Mouse (Mus musculus): ENCODE measurements at regions not wholly inside any gene's neighbourhood (a gene's known extent, or its start where the extent isn't known, plus 50 kb on each side); places are given as distances from the start of the nearest gene placed in this dataset.

- no peaks in the 10 kb centered on the region for H3K9me3 ChIP-seq (ENCODE audit: control insufficient read depth, low read length)
- no peak overlapping the region for H3K9ac ChIP-seq (ENCODE audit: low read depth, low read length)
- no peak for DNase-seq (ENCODE audit: low spot score)
- no peaks in the 10 kb centered on the region for H3K4me1 ChIP-seq (ENCODE audit: control insufficient read depth, insufficient read depth, low read length)
- H3K27ac ChIP-seq (replicated peaks; ENCODE audit: low read depth, low read length), result no peak overlapping the region
- H3K36me3 ChIP-seq (ENCODE audit: control insufficient read depth, insufficient read depth, low read length), result no peaks in the 10 kb centered on the region
- ATAC-seq (ENCODE audit: low read depth), result no peak
- H3K27me3 ChIP-seq (replicated peaks; ENCODE audit: control insufficient read depth, insufficient read depth, low read length), result no peaks in the 10 kb centered on the region
- H3K4me2 ChIP-seq (ENCODE audit: low read depth, low read length), result no peak overlapping the region
- H3K4me3 ChIP-seq (ENCODE audit: low read depth, low read length), result no peak overlapping the region
- 38% methylated on average over 6 of the region's 6 CpGs for WGBS
These were observed 348.4 kb upstream of the Ccdc54 start for GRCm38 (mm10) chr16:50939316-50939715.

GRCm38 (mm10) chr16:50907732-50908131, 316.8 kb upstream of the Ccdc54 start:
- Histone ChIP-seq H3K27ac (replicated peaks; ENCODE audit: low read depth, low read length) (no peak overlapping the region), H3K9me3 (ENCODE audit: control insufficient read depth, low read length) (no peaks in the 10 kb centered on the region), H3K4me3 (ENCODE audit: low read depth, low read length) (no peak overlapping the region), H3K27me3 (replicated peaks; ENCODE audit: control insufficient read depth, insufficient read depth, low read length) (no peaks in the 10 kb centered on the region), H3K4me2 (ENCODE audit: low read depth, low read length) (no peak overlapping the region), H3K9ac (ENCODE audit: low read depth, low read length) (no peak overlapping the region), H3K4me1 (ENCODE audit: control insufficient read depth, insufficient read depth, low read length) (no peaks in the 10 kb centered on the region), H3K36me3 (ENCODE audit: control insufficient read depth, insufficient read depth, low read length) (no peaks in the 10 kb centered on the region)
- WGBS, result 61% methylated on average over 2 of the region's 2 CpGs
- ATAC-seq (ENCODE audit: low read depth), result no peak
- DNase-seq (ENCODE audit: low spot score), result no peak

GRCm38 (mm10) chr16:50899151-50899550, 308.2 kb upstream of the Ccdc54 start:
- H3K27ac ChIP-seq (replicated peaks; ENCODE audit: low read depth, low read length), result no peak overlapping the region
- WGBS, result 73% methylated on average over 2 of the region's 2 CpGs
- no peak overlapping the region for H3K4me3 ChIP-seq (ENCODE audit: low read depth, low read length)
- H3K9me3 ChIP-seq (ENCODE audit: control insufficient read depth, low read length), result no peaks in the 10 kb centered on the region
- DNase-seq (ENCODE audit: low spot score) (no peak), ATAC-seq (ENCODE audit: low read depth) (no peak)
- no peak overlapping the region for H3K9ac ChIP-seq (ENCODE audit: low read depth, low read length)
- H3K4me1 ChIP-seq (ENCODE audit: control insufficient read depth, insufficient read depth, low read length), result no peaks in the 10 kb centered on the region
- no peaks in the 10 kb centered on the region for H3K36me3 ChIP-seq (ENCODE audit: control insufficient read depth, insufficient read depth, low read length)
- H3K4me2 ChIP-seq (ENCODE audit: low read depth, low read length), result no peak overlapping the region
- H3K27me3 ChIP-seq (replicated peaks; ENCODE audit: control insufficient read depth, insufficient read depth, low read length), result no peaks in the 10 kb centered on the region

- Histone ChIP-seq H3K4me1 (ENCODE audit: control insufficient read depth, insufficient read depth, low read length) (no peaks in the 10 kb centered on the region), H3K27ac (replicated peaks; ENCODE audit: low read depth, low read length) (no peak overlapping the region), H3K36me3 (ENCODE audit: control insufficient read depth, insufficient read depth, low read length) (no peaks in the 10 kb centered on the region), H3K27me3 (replicated peaks; ENCODE audit: control insufficient read depth, insufficient read depth, low read length) (no peaks in the 10 kb centered on the region), H3K9me3 (ENCODE audit: control insufficient read depth, low read length) (no peaks in the 10 kb centered on the region), H3K4me2 (ENCODE audit: low read depth, low read length) (no peak overlapping the region), H3K4me3 (ENCODE audit: low read depth, low read length) (no peak overlapping the region), H3K9ac (ENCODE audit: low read depth, low read length) (no peak overlapping the region)
- no peak for DNase-seq (ENCODE audit: low spot score)
- 57% methylated on average over 3 of the region's 3 CpGs for WGBS
- ATAC-seq (ENCODE audit: low read depth), result no peak
These were observed 287.0 kb upstream of the Ccdc54 start for GRCm38 (mm10) chr16:50877926-50878325.

GRCm38 (mm10) chr16:50871318-50871717, 280.4 kb upstream of the Ccdc54 start:
- no peaks in the 10 kb centered on the region for H3K9me3 ChIP-seq (ENCODE audit: control insufficient read depth, low read length)
- no peaks in the 10 kb centered on the region for H3K36me3 ChIP-seq (ENCODE audit: control insufficient read depth, insufficient read depth, low read length)
- DNase-seq (ENCODE audit: low spot score) (no peak), ATAC-seq (ENCODE audit: low read depth) (no peak)
- H3K9ac ChIP-seq (ENCODE audit: low read depth, low read length), result no peak overlapping the region
- WGBS, result 86% methylated on average over 4 of the region's 4 CpGs
- H3K27me3 ChIP-seq (replicated peaks; ENCODE audit: control insufficient read depth, insufficient read depth, low read length), result no peaks in the 10 kb centered on the region
- H3K4me3 ChIP-seq (ENCODE audit: low read depth, low read length), result no peak overlapping the region
- H3K4me1 ChIP-seq (ENCODE audit: control insufficient read depth, insufficient read depth, low read length), result no peaks in the 10 kb centered on the region
- no peak overlapping the region for H3K27ac ChIP-seq (replicated peaks; ENCODE audit: low read depth, low read length)
- no peak overlapping the region for H3K4me2 ChIP-seq (ENCODE audit: low read depth, low read length)

- H3K4me3 ChIP-seq (ENCODE audit: low read depth, low read length), result no peak overlapping the region
- WGBS, result 60% methylated on average over 5 of the region's 5 CpGs
- no peaks in the 10 kb centered on the region for H3K36me3 ChIP-seq (ENCODE audit: control insufficient read depth, insufficient read depth, low read length)
- H3K9me3 ChIP-seq (ENCODE audit: control insufficient read depth, low read length), result no peaks in the 10 kb centered on the region
- no peaks in the 10 kb centered on the region for H3K27me3 ChIP-seq (replicated peaks; ENCODE audit: control insufficient read depth, insufficient read depth, low read length)
- H3K27ac ChIP-seq (replicated peaks; ENCODE audit: low read depth, low read length), result no peak overlapping the region
- no peak overlapping the region for H3K4me2 ChIP-seq (ENCODE audit: low read depth, low read length)
- no peak for ATAC-seq (ENCODE audit: low read depth)
- H3K9ac ChIP-seq (ENCODE audit: low read depth, low read length), result no peak overlapping the region
- H3K4me1 ChIP-seq (ENCODE audit: control insufficient read depth, insufficient read depth, low read length), result no peaks in the 10 kb centered on the region
- no peak for DNase-seq (ENCODE audit: low spot score)
These were observed 272.6 kb upstream of the Ccdc54 start for GRCm38 (mm10) chr16:50863565-50863964.

- ATAC-seq (ENCODE audit: low read depth) (no peak), DNase-seq (ENCODE audit: low spot score) (no peak)
- Histone ChIP-seq H3K4me2 (ENCODE audit: low read depth, low read length) (no peak overlapping the region), H3K9ac (ENCODE audit: low read depth, low read length) (no peak overlapping the region), H3K27ac (replicated peaks; ENCODE audit: low read depth, low read length) (no peak overlapping the region), H3K27me3 (replicated peaks; ENCODE audit: control insufficient read depth, insufficient read depth, low read length) (no peaks in the 10 kb centered on the region), H3K4me1 (ENCODE audit: control insufficient read depth, insufficient read depth, low read length) (no peaks in the 10 kb centered on the region), H3K36me3 (ENCODE audit: control insufficient read depth, insufficient read depth, low read length) (no peaks in the 10 kb centered on the region), H3K9me3 (ENCODE audit: control insufficient read depth, low read length) (no peaks in the 10 kb centered on the region), H3K4me3 (ENCODE audit: low read depth, low read length) (no peak overlapping the region)
- 89% methylated on average over 1 of the region's 1 CpGs for WGBS
These were observed 268.6 kb upstream of the Ccdc54 start for GRCm38 (mm10) chr16:50859513-50859912.

- Histone ChIP-seq H3K4me1 (ENCODE audit: control insufficient read depth, insufficient read depth, low read length) (no peaks in the 10 kb centered on the region), H3K27ac (replicated peaks; ENCODE audit: low read depth, low read length) (no peak overlapping the region), H3K9me3 (ENCODE audit: control insufficient read depth, low read length) (no peaks in the 10 kb centered on the region), H3K27me3 (replicated peaks; ENCODE audit: control insufficient read depth, insufficient read depth, low read length) (no peaks in the 10 kb centered on the region), H3K4me3 (ENCODE audit: low read depth, low read length) (no peak overlapping the region), H3K4me2 (ENCODE audit: low read depth, low read length) (no peak overlapping the region), H3K9ac (ENCODE audit: low read depth, low read length) (no peak overlapping the region), H3K36me3 (ENCODE audit: control insufficient read depth, insufficient read depth, low read length) (no peaks in the 10 kb centered on the region)
- DNase-seq (ENCODE audit: low spot score) (no peak), ATAC-seq (ENCODE audit: low read depth) (no peak)
- 83% methylated on average over 5 of the region's 5 CpGs for WGBS
These were observed 261.1 kb upstream of the Ccdc54 start for GRCm38 (mm10) chr16:50852081-50852480.

- no peak overlapping the region for H3K4me3 ChIP-seq (ENCODE audit: low read depth, low read length)
- no peaks in the 10 kb centered on the region for H3K36me3 ChIP-seq (ENCODE audit: control insufficient read depth, insufficient read depth, low read length)
- ATAC-seq (ENCODE audit: low read depth), result no peak
- no peak overlapping the region for H3K27ac ChIP-seq (replicated peaks; ENCODE audit: low read depth, low read length)
- H3K27me3 ChIP-seq (replicated peaks; ENCODE audit: control insufficient read depth, insufficient read depth, low read length), result no peaks in the 10 kb centered on the region
- H3K9me3 ChIP-seq (ENCODE audit: control insufficient read depth, low read length), result no peaks in the 10 kb centered on the region
- 49% methylated on average over 2 of the region's 2 CpGs for WGBS
- no peaks in the 10 kb centered on the region; the same call in 1 of the 2 replicates for H3K4me1 ChIP-seq (ENCODE audit: control insufficient read depth, insufficient read depth, low read length)
- DNase-seq (ENCODE audit: low spot score), result no peak
- H3K9ac ChIP-seq (ENCODE audit: low read depth, low read length), result no peak overlapping the region
- no peak overlapping the region for H3K4me2 ChIP-seq (ENCODE audit: low read depth, low read length)
These were observed 256.7 kb upstream of the Ccdc54 start for GRCm38 (mm10) chr16:50847693-50848092.
